Mouse (Mus musculus) cerebellum, adult 2 months (tissue): ENCODE results near the gene Zswim4. TPM values are rescaled to one million over a fixed set of nuclear protein-coding genes. Genes with fewer than 3 reads are reported as not detected.

Experiments
- DNase-seq, 2 experiments: peaks; one replicate each; pipeline ENCODE4 v3.0.0; 2021
- H3K27ac ChIP-seq: fragments of 200-500 bp; 2 replicates; pipeline ENCODE4 v1.5.1; 2012; ENCODE audit warnings: low read length, control low read depth, inconsistent platforms; ENCODE audit not compliant: insufficient read depth
- H3K27me3 ChIP-seq: fragments of 200-500 bp; 2 replicates; pipeline ENCODE4 v1.6.1; 2012; ENCODE audit warnings: inconsistent platforms, mild to moderate bottlenecking, low read length, moderate library complexity; ENCODE audit not compliant: control insufficient read depth, insufficient read depth
- H3K4me1 ChIP-seq: fragments of 200-500 bp; 2 replicates; pipeline ENCODE4 v1.6.1; 2011; ENCODE audit warnings: low read length; ENCODE audit not compliant: control insufficient read depth, insufficient read depth
- H3K4me3 ChIP-seq: fragments of 200-500 bp; replicated peaks from 2 replicates; pipeline ENCODE3; 2011; ENCODE audit warnings: mild to moderate bottlenecking, low read depth, low read length, control low read depth; ENCODE audit not compliant: insufficient read depth
- CTCF ChIP-seq: fragments of 200-500 bp; IDR thresholded peaks from 2 replicates; pipeline ENCODE4 v1.5.1; 2011; ENCODE audit warnings: low read depth, mild to moderate bottlenecking, control low read depth, low read length, moderate library complexity, borderline replicate concordance; ENCODE audit not compliant: insufficient read depth
- POLR2A ChIP-seq: fragments of 200-500 bp; IDR thresholded peaks from 2 replicates; pipeline ENCODE4 v1.6.1; 2011; ENCODE audit warnings: low read length, control low read depth, borderline replicate concordance; ENCODE audit not compliant: insufficient read depth
- WGBS: fragments of 180-500 bp; shearing (Covaris S2); methylation state at CpG from one replicate; pipeline ENCODE4 v1.1.7; 2018; 5-methylcytosine and 5-hydroxymethylcytosine counted together
- polyA plus RNA-seq: library from polyadenylated mRNA; depleted of rRNA; stranded (reverse); fragments of >200 nt; gene quantifications from 2 replicates; pipeline ENCODE4 v1.2.3, GENCODE M21; 2012

The Zswim4 gene
- polyA plus RNA-seq, 1 experiment = 14.0 TPM

GRCm38 (mm10) chr8:84201545-84202245 lies 35.2 kb downstream of the Zswim4 start:
- TF ChIP-seq POLR2A (no peak), CTCF (no peak)
- H3K4me3 ChIP-seq = peak overlapping the region; percentile 34
- WGBS = 65% methylated on average over 15 of the region's 15 CpGs
- no peaks in the 10 kb centered on the region for H3K4me1 ChIP-seq
- peak overlapping the region; percentile 21; the same call in 1 of the 2 replicates for H3K27ac ChIP-seq
- peak in 1 of 2 experiments; percentile 35 for DNase-seq
- H3K27me3 ChIP-seq = no peaks in the 10 kb centered on the region

DNA sequence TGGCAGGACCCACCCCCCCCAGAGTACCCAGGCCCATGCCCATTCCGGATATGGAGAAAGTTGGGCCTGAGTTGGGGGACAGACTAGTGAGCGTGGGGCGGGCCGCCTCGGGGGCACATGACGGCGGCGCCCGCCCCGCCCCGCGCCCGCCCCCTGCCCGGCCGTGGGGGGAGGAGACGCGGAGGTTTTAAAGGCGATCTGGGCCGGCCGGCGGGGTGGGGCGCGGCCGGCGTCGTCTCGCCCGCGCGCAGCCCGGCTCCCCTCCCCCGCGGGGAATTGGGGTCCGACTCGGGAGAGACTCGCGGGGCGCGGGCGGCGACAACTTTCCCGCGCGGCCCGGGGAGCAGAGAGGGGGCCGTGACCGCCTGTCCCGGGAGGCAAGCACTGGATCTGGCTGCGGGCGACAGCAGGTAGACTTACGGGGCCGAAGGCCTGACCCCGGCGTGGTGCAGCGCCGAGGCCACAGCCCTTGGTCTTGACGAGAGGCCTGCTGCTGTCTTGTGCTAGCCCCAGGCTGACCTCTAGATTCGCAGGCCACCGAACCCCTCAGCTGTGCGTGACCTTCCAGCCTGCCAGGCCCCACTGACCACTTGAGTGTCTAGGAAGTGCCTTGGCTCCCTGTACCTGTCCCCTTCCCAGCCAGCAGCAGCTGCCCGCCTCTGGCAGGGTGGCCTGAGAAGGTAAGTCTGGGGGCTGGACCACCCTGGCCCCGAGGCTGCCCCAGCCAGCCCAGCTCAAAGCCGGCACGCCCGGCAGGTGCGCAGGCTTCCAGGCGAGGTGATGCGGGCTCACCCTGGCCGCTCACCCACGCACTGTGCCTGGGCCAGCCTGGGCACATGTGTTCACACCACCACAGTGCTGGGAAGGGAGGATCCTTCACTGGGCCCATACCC lies 36.0 kb downstream of the Zswim4 start:
- Histone ChIP-seq H3K27me3 (no peaks in the 10 kb centered on the region), H3K4me3 (peak overlapping the region; percentile 34), H3K4me1 (no peaks in the 10 kb centered on the region), H3K27ac (peak overlapping the region; percentile 21; the same call in 1 of the 2 replicates)
- WGBS = 13% methylated on average over 66 of the region's 70 CpGs
- no peak for DNase-seq
- TF ChIP-seq CTCF (no peak), POLR2A (no peak)

DNA sequence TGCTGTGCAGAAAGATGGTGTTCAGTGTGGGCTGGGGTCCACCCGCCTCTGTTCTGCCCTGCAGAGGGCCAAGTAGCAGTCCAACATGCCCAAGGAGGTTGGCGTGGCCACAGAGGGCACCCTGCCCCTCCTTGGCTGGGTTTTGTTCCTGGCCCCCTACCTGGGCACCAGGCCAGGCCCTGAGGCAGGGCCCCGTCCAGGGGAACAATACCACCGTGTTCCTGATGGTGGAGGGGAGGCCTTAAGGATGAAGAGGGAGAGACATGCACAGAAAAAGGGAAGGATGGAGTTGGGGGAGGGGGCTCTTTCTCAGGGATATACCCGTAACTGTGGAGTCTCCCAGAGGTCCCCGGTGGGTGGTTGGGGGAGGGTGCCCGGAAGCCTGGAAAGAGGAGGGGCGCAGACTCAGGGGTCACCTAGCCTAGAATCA lies 36.7 kb downstream of the Zswim4 start:
- H3K4me3 ChIP-seq = no peak overlapping the region
- no peak overlapping the region for H3K27ac ChIP-seq
- DNase-seq = no peak
- no peaks in the 10 kb centered on the region for H3K27me3 ChIP-seq
- no peak for TF ChIP-seq POLR2A
- TF ChIP-seq CTCF = no peak
- 47% methylated on average over 8 of the region's 8 CpGs for WGBS
- no peaks in the 10 kb centered on the region for H3K4me1 ChIP-seq

- Histone ChIP-seq H3K4me3 (no peak overlapping the region), H3K27ac (no peak overlapping the region)
- no peak for TF ChIP-seq POLR2A
- TF ChIP-seq CTCF = no peak
Measured at GRCm38 (mm10) chr8:84199348-84200125, 37.3 kb downstream of the Zswim4 start.

DNA sequence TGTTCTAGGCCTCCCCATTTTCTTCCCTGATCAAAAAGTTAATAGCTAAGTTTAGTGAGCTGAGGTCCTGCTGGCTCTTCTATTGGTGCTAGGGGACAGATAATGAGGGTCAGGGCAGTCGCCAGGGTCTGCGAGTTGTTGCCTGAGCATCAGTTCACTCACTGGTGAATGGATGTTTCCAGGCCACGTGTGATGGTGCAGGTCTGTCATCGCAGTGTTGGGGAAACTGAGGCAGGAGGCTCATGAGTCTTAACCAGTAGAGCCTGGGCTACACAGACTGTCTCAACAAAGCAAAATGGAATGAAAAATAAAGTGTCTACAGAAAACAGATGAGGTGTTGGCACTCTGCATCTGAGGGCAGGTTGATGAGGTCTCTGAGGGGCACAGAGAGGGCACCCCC lies 38.0 kb downstream of the Zswim4 start:
- WGBS = 54% methylated on average over 4 of the region's 4 CpGs
- TF ChIP-seq POLR2A = no peak
- TF ChIP-seq CTCF = no peak
- no peak overlapping the region for H3K4me3 ChIP-seq
- DNase-seq = no peak
- no peaks in the 10 kb centered on the region for H3K4me1 ChIP-seq
- H3K27ac ChIP-seq = no peak overlapping the region
- no peaks in the 10 kb centered on the region for H3K27me3 ChIP-seq

More at GRCm38 (mm10) chr8:84199348-84200125, 37.3 kb downstream of the Zswim4 start:
- Histone ChIP-seq H3K4me1 (no peaks in the 10 kb centered on the region), H3K27me3 (no peaks in the 10 kb centered on the region)
- WGBS = 69% methylated on average over 11 of the region's 11 CpGs
- no peak for DNase-seq

DNA sequence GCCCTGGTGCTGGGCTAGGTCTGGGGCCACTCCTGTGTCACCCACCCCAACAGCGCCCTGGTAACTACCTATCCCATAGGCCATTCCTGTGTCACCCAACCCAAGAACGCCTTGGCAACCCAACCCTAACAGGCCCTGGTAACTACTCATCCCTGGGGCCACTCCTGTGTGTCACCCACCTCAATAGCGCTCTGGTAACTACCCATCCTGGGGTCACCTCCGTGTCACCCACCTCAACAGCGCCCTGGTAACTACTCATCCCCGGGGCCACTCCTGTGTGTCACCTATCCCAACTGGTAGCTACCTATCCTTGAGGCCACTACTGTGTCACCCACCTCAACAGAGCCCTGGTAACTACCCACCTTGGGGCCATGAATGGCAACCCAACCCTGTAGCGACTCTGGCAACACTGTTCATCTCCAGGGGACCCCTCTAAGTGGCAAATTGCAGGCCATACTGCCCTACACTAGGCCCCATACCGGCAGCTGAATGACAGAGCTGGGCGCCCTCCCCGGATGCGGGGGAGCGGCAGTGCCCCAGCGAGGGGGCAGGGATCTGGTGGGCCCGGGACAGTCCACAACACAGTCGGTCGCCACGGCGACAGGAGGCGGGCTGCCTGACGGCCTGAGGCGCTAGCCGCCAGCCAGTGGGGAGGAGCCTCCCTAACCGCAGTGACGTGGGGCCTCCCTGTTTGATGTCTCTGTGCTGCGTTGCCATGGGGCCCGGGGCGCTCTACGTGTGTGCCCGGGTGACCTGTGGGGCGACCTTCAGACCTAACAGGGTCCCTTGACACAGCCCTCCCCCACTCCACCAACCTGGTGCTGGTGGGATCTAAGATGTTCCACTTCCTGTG lies 38.7 kb downstream of the Zswim4 start:
- no peaks in the 10 kb centered on the region for H3K4me1 ChIP-seq
- H3K27me3 ChIP-seq = no peaks in the 10 kb centered on the region
- 21% methylated on average over 30 of the region's 30 CpGs for WGBS
- H3K4me3 ChIP-seq = no peak overlapping the region
- TF ChIP-seq CTCF = no peak
- TF ChIP-seq POLR2A = no peak
- peak overlapping the region; percentile 19; the same call in 1 of the 2 replicates for H3K27ac ChIP-seq
- peak; percentile 53 to 60 for DNase-seq
